Mouse (Mus musculus) CH12F3 (cell line): Measurements from ENCODE around the gene Cd160.

Experiments
- in situ Hi-C: fragments of 300-500 bp; cut with MboI; formaldehyde crosslinking; loops from 2 replicates; pipeline ENCODE4 v1.14.3; 2020; ENCODE audit warnings: low sequenced_read_pairs

Gene Cd160

DNA sequence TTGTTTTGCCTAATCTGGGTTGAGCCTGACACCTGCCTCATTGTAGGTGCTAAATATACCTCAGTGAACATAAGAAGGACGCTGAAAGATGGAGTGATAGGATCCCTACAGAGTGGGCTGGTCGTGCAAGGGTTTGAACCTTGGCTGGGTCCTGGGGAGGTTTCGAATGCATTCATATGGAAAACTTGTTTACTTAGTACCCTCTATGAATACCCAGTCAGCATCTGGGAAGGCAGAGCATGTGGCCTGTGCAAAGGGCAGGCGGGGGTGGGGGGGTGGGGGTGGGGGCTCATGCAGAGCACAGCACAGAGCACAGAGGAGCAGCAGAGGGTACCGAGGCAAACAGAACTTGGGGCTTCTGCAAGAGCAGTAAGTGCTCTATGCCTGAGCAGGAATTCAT is 3.8 kb upstream of the Cd160 start:
- in situ Hi-C loops = no loop called here

DNA sequence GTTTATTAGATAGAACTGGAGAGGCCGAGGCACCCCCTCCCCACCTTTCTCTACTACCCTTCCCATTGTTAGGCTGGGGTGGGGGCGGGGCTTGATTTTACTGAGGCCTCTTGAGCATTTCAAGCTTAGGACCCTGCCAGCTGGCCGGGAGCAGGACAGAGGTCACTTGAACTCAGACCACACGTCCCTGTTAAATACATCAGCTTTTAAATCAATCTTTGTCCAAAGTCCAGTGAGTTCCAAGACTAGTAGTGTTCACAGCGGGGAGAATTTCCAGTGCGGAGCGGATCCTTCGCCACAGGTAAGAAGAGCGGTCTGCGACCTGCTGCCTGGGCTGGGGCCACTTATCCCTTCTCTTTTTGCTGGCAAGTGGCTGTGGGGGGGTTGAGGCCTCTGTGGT is 705 bp upstream of the Cd160 start:
- in situ Hi-C loops = no loop called here

DNA sequence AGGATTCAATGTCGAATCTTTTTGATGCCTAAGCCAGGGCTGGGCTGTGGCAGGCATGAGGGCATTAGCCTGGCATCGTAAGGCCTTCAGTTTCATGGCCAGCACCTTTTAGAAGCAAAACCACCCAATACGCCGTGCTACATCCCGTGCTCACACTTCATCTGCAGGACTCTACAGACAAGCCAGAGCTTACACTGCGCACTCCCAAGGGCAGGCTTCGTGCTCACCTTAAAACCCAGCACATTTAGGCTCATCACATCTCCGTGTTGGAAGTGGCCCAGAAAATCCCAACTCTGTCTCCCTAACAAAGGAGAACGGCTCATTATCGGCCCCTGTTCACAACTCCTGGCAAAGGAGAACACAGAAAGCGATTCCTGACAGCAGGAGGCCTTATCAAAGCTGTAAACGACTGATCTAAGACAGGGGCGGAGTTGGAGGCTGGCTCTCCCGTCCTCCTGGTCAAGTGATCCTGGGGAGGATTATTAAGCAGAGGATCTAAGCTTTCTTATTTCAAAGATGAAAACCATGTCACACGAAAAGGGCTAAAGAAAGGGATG is 765 bp downstream of the Cd160 start:
- in situ Hi-C loops = no loop called here

DNA sequence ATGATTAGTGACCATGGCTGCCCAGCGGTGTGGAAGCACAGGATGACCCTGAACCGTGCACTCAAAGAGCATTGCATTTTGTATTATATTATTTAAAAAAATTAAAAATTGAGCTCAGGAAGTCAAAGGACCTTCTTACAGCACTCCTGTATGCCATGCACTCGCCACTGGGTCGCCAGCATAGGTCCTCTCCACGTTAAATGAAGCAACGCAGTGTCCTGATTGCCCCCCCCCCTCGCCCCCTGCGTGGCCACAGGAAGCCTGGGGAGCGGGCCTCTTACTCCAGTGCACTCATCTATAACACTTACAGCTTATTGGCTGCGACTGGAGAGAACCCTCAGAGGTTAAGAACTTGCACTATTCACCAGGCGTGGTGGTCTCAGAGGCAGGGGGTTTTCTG is 3.9 kb downstream of the Cd160 start:
- in situ Hi-C loops = no loop called here

DNA sequence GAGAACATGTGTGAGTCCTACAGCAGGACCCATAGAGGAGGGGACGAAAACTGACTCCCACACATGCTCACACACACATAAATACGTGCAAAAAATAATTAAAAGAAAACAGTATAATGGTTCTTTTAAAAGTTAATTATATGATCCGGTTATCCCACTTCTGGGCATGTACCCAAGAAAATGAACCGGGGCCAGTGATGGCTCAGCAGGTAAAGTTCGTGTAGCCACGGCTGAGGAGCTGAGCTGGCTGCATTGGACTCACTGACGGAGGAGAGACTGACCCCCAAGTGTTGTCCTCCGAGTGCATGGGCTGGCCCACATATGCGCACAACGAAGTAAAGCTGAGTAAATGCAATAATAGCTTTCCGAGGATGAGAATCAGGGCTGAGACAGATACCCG is 4.5 kb downstream of the Cd160 start:
- in situ Hi-C loops = no loop called here

DNA sequence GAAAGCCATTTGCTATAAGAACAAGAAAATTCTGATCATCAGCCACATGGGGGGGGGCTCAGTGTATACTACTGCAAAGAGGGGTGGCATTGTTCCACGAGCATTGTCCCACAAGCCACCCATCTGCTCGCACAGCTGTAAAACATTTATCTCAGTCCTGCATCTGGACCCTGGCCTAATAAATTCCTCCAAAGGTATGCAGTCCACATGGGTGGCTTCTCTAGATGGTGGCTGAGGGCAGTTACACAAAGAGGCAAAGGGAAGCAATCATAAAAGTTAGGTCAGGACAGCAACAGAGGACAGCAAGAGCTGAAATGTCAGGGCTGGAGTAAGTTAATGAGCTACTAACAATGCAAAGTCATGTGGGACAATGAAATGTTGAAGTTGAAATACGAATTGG is 5.5 kb downstream of the Cd160 start:
- in situ Hi-C loops = no loop called here

DNA sequence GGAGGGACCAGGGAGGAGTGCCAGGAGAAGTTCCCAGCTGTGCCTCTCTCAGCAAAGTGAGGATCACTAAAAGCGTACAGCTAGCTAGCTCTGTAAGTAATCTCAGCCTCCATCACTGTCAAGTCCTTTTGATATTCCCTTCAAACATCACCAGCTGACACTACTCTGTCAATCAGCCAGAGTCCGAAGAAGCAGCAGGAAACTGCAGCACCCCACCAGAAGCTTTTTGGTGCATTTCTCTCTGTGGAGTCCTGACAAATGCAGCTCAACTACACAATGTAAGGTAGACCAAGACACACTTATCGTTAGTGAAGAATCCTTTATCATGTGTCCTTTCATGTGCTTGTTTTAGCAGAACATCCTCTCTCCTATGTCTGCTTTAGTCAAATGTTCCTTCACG is 7.6 kb downstream of the Cd160 start:
- in situ Hi-C loops = no loop called here

DNA sequence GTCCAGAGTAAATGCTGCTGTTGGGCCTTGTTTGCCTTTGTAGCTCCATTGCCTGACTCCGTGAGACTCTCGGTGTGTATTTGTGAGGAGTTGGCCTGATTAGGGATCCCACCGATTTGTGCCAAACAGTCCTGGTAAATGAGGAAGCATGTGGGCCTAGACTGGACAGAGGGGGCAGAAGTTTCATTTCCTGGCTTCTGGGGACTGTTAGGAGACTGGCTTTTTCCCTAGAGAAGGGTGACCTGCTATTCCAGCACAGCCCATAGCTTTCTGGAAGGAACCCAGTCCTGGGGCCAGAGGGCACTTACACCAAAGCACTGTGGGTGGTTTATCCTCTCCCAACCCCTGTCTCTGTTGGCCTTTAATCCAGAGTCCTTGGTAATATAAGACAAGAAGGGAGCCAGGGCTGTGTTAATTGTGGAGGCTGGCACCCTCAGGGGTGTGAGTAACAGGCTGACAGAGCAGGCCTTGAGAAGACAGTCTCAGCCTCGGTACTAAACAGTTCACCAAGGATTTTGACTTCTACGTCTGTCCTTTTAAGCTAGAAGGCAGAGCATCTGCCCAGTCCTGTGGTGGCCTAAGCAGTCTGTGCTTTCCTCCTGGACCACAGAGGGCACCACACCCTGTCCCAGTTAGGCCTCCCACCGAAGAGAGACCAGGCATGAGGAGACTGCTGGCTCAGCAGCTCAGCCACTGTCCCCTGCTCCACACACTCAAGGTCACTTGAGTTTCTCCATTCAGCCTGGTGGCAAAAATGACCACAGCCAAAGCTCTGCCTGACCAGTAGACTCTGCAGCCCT is 8.8 kb downstream of the Cd160 start:
- in situ Hi-C loops = no loop called here

DNA sequence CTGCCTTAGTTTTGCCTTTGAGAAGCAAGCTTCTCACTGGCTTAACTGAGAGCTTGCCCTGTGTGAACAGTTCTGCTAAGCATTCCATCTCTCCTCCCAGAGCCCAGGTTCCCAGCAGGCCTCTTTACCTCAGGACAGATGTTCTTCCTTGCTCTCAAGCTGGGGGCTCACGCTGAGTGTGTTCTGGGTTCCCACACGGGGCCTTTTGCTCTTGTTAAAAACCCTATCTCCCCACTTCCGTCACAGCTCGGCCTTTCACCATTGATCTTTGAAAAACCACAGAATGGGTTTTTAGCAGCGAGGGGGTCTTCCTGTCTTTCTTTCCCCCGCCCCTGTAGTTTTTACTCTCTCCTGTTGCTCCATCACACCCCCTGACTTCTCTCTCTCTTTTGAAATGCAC is 14.8 kb downstream of the Cd160 start:
- in situ Hi-C loops = no loop called here

DNA sequence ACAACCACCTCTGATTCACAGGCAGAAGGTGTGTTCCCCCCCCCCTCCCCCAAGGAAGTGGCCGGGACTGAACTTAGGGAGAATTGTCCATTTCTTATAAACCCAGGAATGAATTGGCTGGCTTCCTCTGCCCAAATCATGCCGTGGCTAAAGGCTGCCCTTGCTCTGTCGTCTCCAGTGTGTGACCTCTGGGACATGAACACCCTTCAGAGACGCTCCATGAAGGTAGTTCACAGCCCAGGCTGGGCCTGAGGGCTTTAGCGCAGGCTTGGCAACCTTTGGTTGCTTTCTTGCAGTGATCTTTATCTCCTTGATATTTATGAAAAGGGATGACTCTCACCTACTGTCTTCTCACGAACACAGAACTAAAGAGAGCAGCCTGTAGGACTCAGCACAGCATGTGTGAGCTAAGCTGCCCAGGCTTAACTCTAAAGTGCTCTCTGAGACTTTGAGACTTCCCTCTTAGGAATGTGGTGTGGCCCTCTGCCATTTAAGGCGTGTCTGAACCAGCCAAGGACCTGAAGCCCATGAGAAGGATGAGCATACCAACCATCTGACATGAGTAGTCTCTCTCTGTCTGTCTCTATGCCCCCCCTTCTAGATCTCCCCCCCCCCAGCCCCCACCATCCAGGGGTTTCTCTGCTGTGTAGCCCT is 15.4 kb downstream of the Cd160 start:
- in situ Hi-C loops = no loop called here

DNA sequence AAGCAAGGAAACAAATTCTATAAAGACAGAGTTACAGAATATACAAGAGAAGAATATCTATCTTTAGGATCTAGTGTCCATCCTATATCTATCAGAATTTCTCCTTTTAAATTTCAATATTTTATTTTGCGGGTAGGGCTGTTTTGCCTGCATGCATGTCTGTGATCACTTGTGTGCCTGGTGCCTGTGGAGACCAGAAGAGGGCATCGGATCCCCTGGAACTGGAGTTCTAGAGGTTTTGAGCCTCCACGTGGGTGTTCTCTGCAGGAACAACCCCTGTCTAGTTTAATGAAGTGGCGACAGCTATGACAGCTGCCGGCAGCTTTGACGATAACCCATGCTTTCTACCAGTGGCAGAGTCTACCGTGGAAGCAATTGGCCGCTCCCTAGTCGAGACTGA is 16.0 kb downstream of the Cd160 start:
- in situ Hi-C loops = no loop called here

DNA sequence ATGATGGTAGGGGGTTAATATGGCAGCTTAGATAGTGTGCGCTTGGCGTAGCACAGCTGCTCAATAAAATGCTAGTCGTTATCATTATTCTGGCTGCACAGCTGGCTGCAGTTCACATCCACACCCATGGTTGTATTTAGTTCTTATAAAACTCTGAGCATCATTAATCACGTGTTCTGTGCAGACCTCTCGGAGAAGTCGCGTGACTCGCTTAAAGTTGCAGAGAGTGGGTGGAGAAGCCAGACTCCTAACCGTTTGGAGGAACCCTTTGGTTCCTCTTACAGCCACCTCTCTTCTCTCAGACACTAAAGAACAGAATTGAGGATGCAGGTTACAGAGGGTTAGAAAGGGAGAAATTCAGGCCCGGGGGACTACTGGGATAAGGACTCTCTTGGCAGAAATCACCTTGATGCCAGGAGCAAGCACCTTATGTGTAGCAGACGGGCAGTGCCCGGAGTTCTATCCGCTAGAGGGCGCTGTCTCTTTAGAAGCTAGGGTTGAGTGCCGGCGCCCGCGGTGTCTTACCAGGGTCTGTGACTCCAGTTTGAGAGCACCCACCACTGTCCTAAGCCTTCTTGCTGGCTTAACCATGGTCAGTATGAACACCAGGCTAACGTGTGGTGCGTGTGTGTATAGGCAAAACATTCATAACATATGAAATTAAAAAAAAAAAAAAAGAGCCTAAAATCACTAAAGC is 16.6 kb downstream of the Cd160 start:
- in situ Hi-C loops = no loop called here

DNA sequence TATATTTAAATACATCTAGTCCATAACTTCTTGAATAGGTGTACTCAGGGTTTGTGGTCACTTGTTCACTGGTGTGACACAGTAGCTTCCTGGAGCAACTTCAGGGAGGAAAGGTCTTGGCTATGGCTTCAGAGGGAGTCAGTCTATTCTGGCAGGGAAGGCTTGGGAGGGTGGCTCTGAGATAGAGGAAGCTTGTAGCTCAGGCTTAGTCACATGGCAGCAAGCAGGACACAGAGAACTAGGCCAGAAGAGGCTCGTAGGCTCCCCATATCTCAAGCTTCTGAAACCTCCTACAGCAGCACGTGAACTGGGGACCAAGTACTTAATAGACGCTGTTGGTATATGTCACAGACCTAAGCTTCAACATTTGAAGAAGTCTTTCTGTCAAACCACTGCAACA is 17.9 kb downstream of the Cd160 start:
- in situ Hi-C loops = no loop called here

DNA sequence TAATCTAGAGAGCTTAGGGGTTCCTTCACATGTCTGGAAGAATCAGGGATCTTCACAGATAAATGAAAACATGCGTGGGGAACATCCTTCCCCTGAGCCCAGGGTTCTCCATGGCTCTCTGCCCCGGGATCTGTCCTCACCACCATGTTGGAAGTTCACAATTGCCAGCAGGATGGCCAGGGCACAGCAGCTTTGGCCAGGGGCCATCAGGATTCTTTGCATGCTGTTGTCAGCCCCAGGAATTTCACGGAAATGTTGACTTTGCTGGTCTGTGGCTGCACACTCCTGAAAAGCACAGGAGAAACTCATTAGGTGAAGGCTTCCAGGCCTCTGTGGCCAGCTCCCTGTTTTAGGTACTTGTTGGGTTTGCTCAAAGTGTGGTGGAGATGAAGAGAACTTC is 20.5 kb downstream of the Cd160 start:
- in situ Hi-C loops = no loop called here

DNA sequence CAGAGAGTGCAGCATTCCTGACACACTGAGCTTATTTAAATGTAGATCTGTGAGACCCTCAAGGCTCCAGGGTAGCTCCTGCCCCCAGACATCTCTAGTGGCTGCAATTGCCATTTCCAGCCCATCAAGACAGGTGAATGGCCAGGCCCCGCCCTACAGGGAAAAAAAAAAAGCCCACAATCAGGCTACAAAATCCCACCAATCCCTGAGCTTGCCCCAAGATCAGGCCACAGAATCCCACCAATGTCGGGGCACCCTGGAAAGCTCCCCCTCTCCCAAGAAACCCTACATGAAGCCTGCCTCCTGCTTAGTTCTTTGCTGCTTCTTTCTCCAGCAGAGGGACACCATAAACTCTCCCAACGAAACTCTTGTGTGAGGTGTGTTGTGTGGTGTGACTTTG is 21.0 kb downstream of the Cd160 start:
- in situ Hi-C loops = no loop called here

DNA sequence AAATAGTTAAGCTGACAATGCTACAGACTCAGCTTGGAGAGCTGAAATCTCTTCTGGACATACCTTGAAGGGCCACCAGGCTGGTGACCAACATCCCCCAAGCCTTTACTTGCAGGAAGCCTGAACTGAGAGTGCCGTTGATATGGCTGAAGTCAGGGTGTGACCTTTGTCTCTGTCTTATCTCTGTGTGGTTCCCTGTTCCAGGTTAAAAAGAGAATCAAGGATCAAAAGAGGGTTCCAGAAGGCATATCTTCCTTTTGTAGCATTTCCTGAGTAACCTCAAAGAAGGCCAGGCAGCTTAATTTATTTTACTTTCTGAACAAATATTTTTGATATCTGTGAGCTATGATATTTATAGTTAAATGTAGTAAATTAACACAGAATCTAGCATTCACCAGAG is 26.9 kb downstream of the Cd160 start:
- in situ Hi-C loops = no loop called here

DNA sequence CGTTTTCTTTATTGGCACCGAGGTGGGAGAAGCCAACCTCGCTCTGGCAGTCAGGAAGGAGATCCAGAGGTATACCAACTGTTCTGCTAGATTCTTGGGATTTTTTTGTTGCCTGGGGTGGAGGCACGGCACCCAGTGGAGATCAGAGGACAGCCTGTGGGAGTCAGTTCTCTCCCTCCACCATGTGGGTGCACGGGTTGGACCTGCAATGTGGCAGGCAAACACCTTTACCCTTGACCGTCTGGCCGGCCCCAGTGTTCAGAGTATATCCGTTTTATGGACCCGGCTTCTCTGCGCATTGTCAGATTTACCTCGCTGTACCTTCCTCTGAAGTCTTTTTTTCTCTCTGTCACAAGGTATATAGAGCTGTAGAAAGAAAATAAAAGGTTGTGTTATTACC is 28.9 kb downstream of the Cd160 start:
- in situ Hi-C loops = no loop called here

DNA sequence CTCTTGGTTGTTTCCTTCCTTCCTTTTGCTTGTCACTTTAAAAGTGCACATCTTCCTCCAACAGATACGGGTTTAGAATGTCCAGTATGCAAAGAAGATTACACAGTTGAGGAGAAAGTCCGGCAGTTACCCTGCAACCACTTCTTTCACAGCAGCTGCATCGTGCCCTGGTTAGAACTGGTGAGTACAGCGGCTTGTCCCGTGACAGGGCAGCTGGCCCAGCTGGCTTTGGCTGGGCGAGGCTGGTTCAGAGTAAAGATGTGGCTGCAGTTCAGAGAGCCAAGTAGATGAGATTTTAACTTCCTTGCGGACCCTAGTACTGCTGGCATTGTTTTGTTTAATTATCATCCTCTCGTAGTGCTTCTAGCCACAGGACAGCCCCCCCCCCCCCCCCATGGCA is 40.6 kb downstream of the Cd160 start:
- in situ Hi-C loops = no loop called here

DNA sequence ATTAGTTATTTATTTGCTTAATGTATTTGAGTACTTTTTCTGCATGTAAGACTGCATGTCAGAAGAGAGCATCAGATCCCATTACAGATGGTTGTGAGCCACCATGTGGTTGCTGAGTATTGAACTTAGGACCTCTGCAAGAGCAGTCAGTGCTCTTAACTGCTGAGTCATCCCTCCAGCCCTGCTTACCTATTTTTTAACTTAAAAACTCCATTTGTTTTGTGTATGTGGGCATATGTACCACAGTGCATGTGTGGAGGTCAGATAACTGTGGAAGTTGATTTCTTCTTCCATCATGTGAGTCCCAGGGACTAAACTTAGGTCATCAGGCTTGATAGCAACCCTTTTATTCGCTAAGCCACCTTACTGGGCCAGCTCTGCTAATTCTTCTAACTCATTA is 41.4 kb downstream of the Cd160 start:
- in situ Hi-C loops = no loop called here

DNA sequence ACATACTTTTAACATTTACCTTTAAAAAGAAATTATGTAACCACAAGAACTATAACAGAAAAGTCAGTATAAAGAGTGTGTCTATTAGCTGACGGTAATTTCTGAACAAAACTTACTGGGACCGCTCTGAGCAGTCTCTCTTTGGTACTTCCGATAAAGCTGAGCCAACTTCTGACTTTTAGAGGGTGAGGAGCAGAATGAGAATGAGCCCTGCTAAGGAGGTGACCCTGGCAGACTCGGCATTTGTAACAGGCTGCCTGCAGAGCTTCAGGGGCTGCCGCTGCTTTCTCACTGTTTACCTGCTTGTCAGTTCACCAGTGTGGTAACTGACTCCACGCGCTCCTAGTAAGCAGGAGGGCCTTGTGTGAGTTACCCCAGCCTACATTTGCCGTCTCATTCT is 46.9 kb downstream of the Cd160 start:
- in situ Hi-C loops = no loop called here

DNA sequence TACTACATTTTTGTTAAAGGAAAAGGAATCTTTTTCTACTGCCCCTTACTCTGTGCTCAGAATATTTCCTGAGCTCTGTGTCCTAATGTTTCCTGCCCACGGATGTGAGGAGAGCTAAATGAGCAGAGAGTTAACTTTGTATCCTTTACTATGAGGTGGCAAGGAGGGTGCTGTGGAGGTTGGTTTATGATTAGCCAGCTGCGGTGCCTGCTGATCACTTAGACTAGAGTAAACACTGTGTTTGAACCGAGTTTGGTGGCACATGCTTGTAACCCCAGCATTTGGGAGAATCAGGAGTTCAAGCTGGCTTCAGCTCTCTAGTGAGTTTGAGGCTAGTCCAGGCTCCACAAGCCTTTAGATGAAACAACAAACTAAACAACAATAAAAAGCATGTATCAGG is 52.0 kb downstream of the Cd160 start:
- in situ Hi-C loops = no loop called here

DNA sequence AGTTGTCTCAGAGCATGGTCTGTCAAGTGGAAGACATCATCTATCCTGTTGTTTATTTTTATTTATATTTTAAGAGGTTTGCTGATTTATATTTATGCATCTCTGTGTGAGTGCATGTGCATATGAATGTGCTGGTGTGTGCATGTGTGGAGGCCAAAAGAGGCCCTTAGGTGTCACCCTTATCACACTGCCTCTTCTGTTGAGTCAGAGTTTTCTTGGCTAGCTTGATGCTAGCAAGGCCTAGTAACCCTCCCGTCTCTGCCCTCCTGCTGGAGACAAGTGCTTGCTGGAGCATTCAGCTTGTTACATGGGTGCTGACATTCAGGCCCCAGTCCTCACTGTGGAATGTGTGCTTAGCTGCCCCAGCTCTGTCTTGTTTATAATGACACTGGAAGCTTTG is 56.2 kb downstream of the Cd160 start:
- in situ Hi-C loops = no loop called here
